Mouse (Mus musculus): Measurements from ENCODE around the gene Lifr. TPM values are rescaled to one million over a fixed set of nuclear protein-coding genes. Genes with fewer than 3 reads are reported as not detected.

Gene Lifr
- total and polyA plus RNA-seq, 2 experiments from 2014 or later: 12.2 to 28.0 TPM

- no peaks in the 10 kb centered on the region for H3K9me3 ChIP-seq (ENCODE audit: low read length)
- no peak overlapping the region for H3K4me2 ChIP-seq (ENCODE audit: low read depth, low read length, poor library complexity, severe bottlenecking)
- no peaks in the 10 kb centered on the region for H3K36me3 ChIP-seq (ENCODE audit: insufficient read depth, low read length)
- WGBS: 62% methylated on average over 5 of the region's 5 CpGs
- DNase-seq (ENCODE audit: low spot score): no peak
- H3K27ac ChIP-seq (ENCODE audit: low read depth, low read length): no peak overlapping the region
- ATAC-seq (ENCODE audit: low FRiP score): no peak
- H3K9ac ChIP-seq (replicated peaks; ENCODE audit: low read length, poor library complexity, severe bottlenecking): no peak overlapping the region
- H3K4me3 ChIP-seq (ENCODE audit: low read depth, low read length): no peak overlapping the region
- no peaks in the 10 kb centered on the region for H3K27me3 ChIP-seq (ENCODE audit: insufficient read depth, low read length)
- no peak for TF ChIP-seq CTCF (IDR thresholded peaks at IDR 0.05)
- H3K4me1 ChIP-seq (ENCODE audit: insufficient read depth, low read length): no peaks in the 10 kb centered on the region
These were observed 14.8 kb downstream of the Lifr start for GRCm38 (mm10) chr15:7105224-7105623.

GRCm38 (mm10) chr15:7108160-7108559 is 17.7 kb downstream of the Lifr start:
- WGBS: 75% methylated on average over 6 of the region's 6 CpGs
- Histone ChIP-seq H3K4me2 (ENCODE audit: low read depth, low read length, poor library complexity, severe bottlenecking) (no peak overlapping the region), H3K9me3 (ENCODE audit: low read length) (no peaks in the 10 kb centered on the region), H3K4me3 (ENCODE audit: low read depth, low read length) (no peak overlapping the region), H3K9ac (replicated peaks; ENCODE audit: low read length, poor library complexity, severe bottlenecking) (no peak overlapping the region), H3K27me3 (ENCODE audit: insufficient read depth, low read length) (no peaks in the 10 kb centered on the region), H3K4me1 (ENCODE audit: insufficient read depth, low read length) (no peaks in the 10 kb centered on the region), H3K36me3 (ENCODE audit: insufficient read depth, low read length) (no peaks in the 10 kb centered on the region), H3K27ac (ENCODE audit: low read depth, low read length) (no peak overlapping the region)
- DNase-seq (ENCODE audit: low spot score) (no peak), ATAC-seq (ENCODE audit: low FRiP score) (no peak)
- TF ChIP-seq CTCF (IDR thresholded peaks at IDR 0.05): no peak

GRCm38 (mm10) chr15:7112227-7112907 is 22.0 kb downstream of the Lifr start:
- no peak for TF ChIP-seq CTCF (IDR thresholded peaks at IDR 0.05)
- Histone ChIP-seq H3K36me3 (ENCODE audit: insufficient read depth, low read length) (no peaks in the 10 kb centered on the region), H3K9me3 (ENCODE audit: low read length) (no peaks in the 10 kb centered on the region), H3K9ac (replicated peaks; ENCODE audit: low read length, poor library complexity, severe bottlenecking) (no peak overlapping the region), H3K27ac (ENCODE audit: low read depth, low read length) (no peak overlapping the region), H3K4me1 (ENCODE audit: insufficient read depth, low read length) (no peaks in the 10 kb centered on the region), H3K4me2 (ENCODE audit: low read depth, low read length, poor library complexity, severe bottlenecking) (no peak overlapping the region), H3K27me3 (ENCODE audit: insufficient read depth, low read length) (no peaks in the 10 kb centered on the region), H3K4me3 (ENCODE audit: low read depth, low read length) (no peak overlapping the region)
- WGBS: 88% methylated on average over 6 of the region's 6 CpGs
- DNase-seq (ENCODE audit: low spot score) (no peak), ATAC-seq (ENCODE audit: low FRiP score) (no peak)

GRCm38 (mm10) chr15:7113906-7114305 is 23.5 kb downstream of the Lifr start:
- Histone ChIP-seq H3K27ac (ENCODE audit: low read depth, low read length) (no peak overlapping the region), H3K9ac (replicated peaks; ENCODE audit: low read length, poor library complexity, severe bottlenecking) (no peak overlapping the region), H3K9me3 (ENCODE audit: low read length) (no peaks in the 10 kb centered on the region), H3K4me2 (ENCODE audit: low read depth, low read length, poor library complexity, severe bottlenecking) (no peak overlapping the region), H3K4me3 (ENCODE audit: low read depth, low read length) (no peak overlapping the region), H3K4me1 (ENCODE audit: insufficient read depth, low read length) (no peaks in the 10 kb centered on the region), H3K27me3 (ENCODE audit: insufficient read depth, low read length) (no peaks in the 10 kb centered on the region), H3K36me3 (ENCODE audit: insufficient read depth, low read length) (no peaks in the 10 kb centered on the region)
- WGBS: 79% methylated on average over 3 of the region's 3 CpGs
- no peak for TF ChIP-seq CTCF (IDR thresholded peaks at IDR 0.05)
- ATAC-seq (ENCODE audit: low FRiP score) (no peak), DNase-seq (ENCODE audit: low spot score) (no peak)

- 46% methylated on average over 7 of the region's 7 CpGs for WGBS
- H3K9ac ChIP-seq (replicated peaks; ENCODE audit: low read length, poor library complexity, severe bottlenecking): no peak overlapping the region
- TF ChIP-seq CTCF (IDR thresholded peaks at IDR 0.05): no peak
- H3K27ac ChIP-seq (ENCODE audit: low read depth, low read length): no peak overlapping the region
- no peaks in the 10 kb centered on the region for H3K9me3 ChIP-seq (ENCODE audit: low read length)
- no peaks in the 10 kb centered on the region for H3K4me1 ChIP-seq (ENCODE audit: insufficient read depth, low read length)
- ATAC-seq (ENCODE audit: low FRiP score) (no peak), DNase-seq (ENCODE audit: low spot score) (no peak)
- H3K4me3 ChIP-seq (ENCODE audit: low read depth, low read length): no peak overlapping the region
- H3K36me3 ChIP-seq (ENCODE audit: insufficient read depth, low read length): no peaks in the 10 kb centered on the region
- H3K27me3 ChIP-seq (ENCODE audit: insufficient read depth, low read length): no peaks in the 10 kb centered on the region
- no peak overlapping the region for H3K4me2 ChIP-seq (ENCODE audit: low read depth, low read length, poor library complexity, severe bottlenecking)
These were observed 25.1 kb downstream of the Lifr start for GRCm38 (mm10) chr15:7115326-7116003.

- Histone ChIP-seq H3K9me3 (ENCODE audit: low read length) (no peaks in the 10 kb centered on the region), H3K36me3 (ENCODE audit: insufficient read depth, low read length) (no peaks in the 10 kb centered on the region), H3K4me2 (ENCODE audit: low read depth, low read length, poor library complexity, severe bottlenecking) (no peak overlapping the region), H3K27me3 (ENCODE audit: insufficient read depth, low read length) (no peaks in the 10 kb centered on the region), H3K27ac (ENCODE audit: low read depth, low read length) (no peak overlapping the region), H3K4me3 (ENCODE audit: low read depth, low read length) (no peak overlapping the region), H3K9ac (replicated peaks; ENCODE audit: low read length, poor library complexity, severe bottlenecking) (no peak overlapping the region), H3K4me1 (ENCODE audit: insufficient read depth, low read length) (no peaks in the 10 kb centered on the region)
- no peak for TF ChIP-seq CTCF (IDR thresholded peaks at IDR 0.05)
- DNase-seq (ENCODE audit: low spot score): no peak
- WGBS: 50% methylated on average over 1 of the region's 1 CpGs
- ATAC-seq (ENCODE audit: low FRiP score): no peak
These were observed 25.8 kb downstream of the Lifr start for GRCm38 (mm10) chr15:7116216-7116615.

Measured in midbrain, postnatal 0 days (tissue).